Mouse (Mus musculus) liver, embryonic 14.5 days (tissue): ENCODE results near the gene Churc1.

Experiments used
- CTCF ChIP-seq: IDR thresholded peaks from 2 replicates; pipeline ENCODE4 v1.5.1; 2016; ENCODE audit warnings: antibody characterized with exemption, low read depth, control low read depth
- EP300 ChIP-seq: IDR thresholded peaks from 2 replicates; pipeline ENCODE4 v1.6.1; 2016; ENCODE audit warnings: antibody characterized with exemption, low read depth

GRCm38 (mm10) chr12:76818120-76818519, 52.8 kb downstream of the Churc1 start:
- no peak for TF ChIP-seq EP300
- TF ChIP-seq CTCF, result no peak
